In the genomic region with DNA sequence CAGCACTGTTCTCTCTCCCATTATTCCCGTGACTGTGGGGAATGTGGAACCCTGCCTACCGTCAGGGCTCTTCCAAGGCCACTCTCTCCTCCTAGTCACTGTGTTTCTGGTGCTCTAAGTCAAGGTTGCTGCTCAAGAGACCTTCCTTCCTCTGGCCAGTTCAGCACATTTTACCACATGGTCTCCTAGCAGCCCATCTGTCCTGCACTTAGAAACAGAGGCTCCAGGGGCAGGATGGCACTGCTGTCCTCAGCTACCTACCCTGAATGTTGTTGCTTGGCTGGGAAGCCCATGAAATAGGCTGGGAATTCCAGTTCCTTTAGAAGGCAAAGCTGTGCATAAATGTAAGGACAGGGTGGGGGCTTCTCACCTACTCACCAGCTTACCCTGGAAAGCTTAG, we compare ENCODE assay signal across 8 mouse cellular contexts.
"Had no signal": no experiment of that assay in that cellular context is flagged by ENCODE, and none has a peak within 500 bp of the region (broad histone marks: within the 10 kb centered on the region; RNA-seq: fewer than 3 reads in every experiment).

No protein-coding gene starts in this region.

- DNase-seq: kidney, adult 8-10 months; kidney, postnatal 10 days; kidney, postnatal 36 days; layer of hippocampus, postnatal 36 days; left cerebral cortex, postnatal 4 days; liver, postnatal 0 days; lung, embryonic 14.5 days; thymus, adult 18-20 months had no signal
